Mouse (Mus musculus) heart, adult 8-10 months (tissue): Measurements from ENCODE around the gene Tenm2. TPM values are rescaled to one million over a fixed set of nuclear protein-coding genes. Genes with fewer than 3 reads are reported as not detected.

Source experiments
- DNase-seq: peaks from one replicate; pipeline ENCODE4 v3.0.0; 2022; ENCODE audit warnings: low spot score
- total RNA-seq, 4 experiments: library from RNA; stranded (reverse); gene quantifications; 2 replicates each; pipeline ENCODE4 v1.2.4; 2022

Gene Tenm2
- total RNA-seq, 4 experiments from 2014 or later = 0.12 to 0.35 (median 0.27) TPM

- no peak for DNase-seq
Measured at GRCm38 (mm10) chr11:35995310-35995709, 1240.5 kb downstream of the Tenm2 start.

GRCm38 (mm10) chr11:35991846-35992245, 1243.9 kb downstream of the Tenm2 start:
- no peak for DNase-seq

- no peak for DNase-seq
Measured at GRCm38 (mm10) chr11:35989967-35990366, 1245.8 kb downstream of the Tenm2 start.

- DNase-seq = no peak
Measured at GRCm38 (mm10) chr11:35985841-35986393, 1249.8 kb downstream of the Tenm2 start.

- DNase-seq = no peak
Measured at GRCm38 (mm10) chr11:35982734-35983133, 1253.0 kb downstream of the Tenm2 start.

- no peak for DNase-seq
Measured at GRCm38 (mm10) chr11:35980411-35980917, 1255.3 kb downstream of the Tenm2 start, which contains the start of gene Wwc1. Wwc1 (minus strand) TSS chr11:35980527.

GRCm38 (mm10) chr11:35979733-35980410, 1255.9 kb downstream of the Tenm2 start:
- no peak for DNase-seq

GRCm38 (mm10) chr11:35979266-35979732, 1256.5 kb downstream of the Tenm2 start:
- no peak for DNase-seq

GRCm38 (mm10) chr11:35977796-35978195, 1258.0 kb downstream of the Tenm2 start:
- DNase-seq = no peak

- DNase-seq = no peak
Measured at GRCm38 (mm10) chr11:35977096-35977495, 1258.7 kb downstream of the Tenm2 start.

GRCm38 (mm10) chr11:35976482-35976881, 1259.3 kb downstream of the Tenm2 start:
- no peak for DNase-seq

- no peak for DNase-seq
Measured at GRCm38 (mm10) chr11:35974632-35975450, 1260.9 kb downstream of the Tenm2 start.

GRCm38 (mm10) chr11:35973135-35973534, 1262.6 kb downstream of the Tenm2 start:
- DNase-seq = no peak

GRCm38 (mm10) chr11:35972270-35972931, 1263.4 kb downstream of the Tenm2 start:
- DNase-seq = no peak

GRCm38 (mm10) chr11:35970806-35971705, 1264.7 kb downstream of the Tenm2 start:
- DNase-seq = no peak

- no peak for DNase-seq
Measured at GRCm38 (mm10) chr11:35968291-35968690, 1267.5 kb downstream of the Tenm2 start.

- DNase-seq = no peak
Measured at GRCm38 (mm10) chr11:35963981-35964549, 1271.7 kb downstream of the Tenm2 start.

- no peak for DNase-seq
Measured at GRCm38 (mm10) chr11:35963554-35963953, 1272.2 kb downstream of the Tenm2 start.

- no peak for DNase-seq
Measured at GRCm38 (mm10) chr11:35962431-35962830, 1273.3 kb downstream of the Tenm2 start.

- DNase-seq = no peak
Measured at GRCm38 (mm10) chr11:35959270-35959669, 1276.5 kb downstream of the Tenm2 start.
